In the genomic region with DNA sequence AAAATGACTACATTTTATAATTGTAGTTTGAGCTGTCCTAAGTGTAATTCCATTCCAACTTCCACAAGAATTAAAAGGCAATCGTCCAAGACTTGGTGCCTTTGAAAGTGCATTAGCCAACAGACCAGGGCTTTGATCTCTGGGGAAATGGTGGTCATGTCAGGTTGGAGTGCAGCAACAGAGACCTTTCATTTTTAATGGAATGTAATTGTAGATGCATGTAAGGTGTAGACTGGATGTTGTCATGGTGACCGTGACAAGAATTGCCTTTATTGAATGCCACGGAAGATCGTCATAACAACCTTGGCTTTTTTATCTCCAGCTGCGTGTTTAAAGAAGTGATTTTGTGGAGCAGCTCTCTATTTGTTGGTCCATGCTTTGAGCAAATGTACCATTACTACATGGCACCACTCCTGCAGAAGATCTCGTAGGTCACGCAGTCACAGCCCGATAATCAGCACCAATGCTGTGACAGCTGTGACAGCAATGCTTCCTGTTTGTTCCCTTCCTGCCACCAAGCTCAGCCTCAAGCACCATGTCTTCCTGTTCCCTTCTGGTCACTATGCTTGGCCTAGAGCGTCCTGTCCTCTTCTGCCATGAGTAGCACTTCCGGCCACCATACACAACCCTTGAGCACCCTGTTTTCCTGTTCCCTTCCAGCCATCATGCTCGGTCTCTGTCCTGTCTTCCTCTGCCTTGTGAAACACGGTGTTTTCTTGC, we compare ENCODE assay signal across 7 mouse cellular contexts.
A peak's percentile ranks its signal among the peaks of the same experiment; 100 is the strongest.
DNase-seq lines count a peak whose midpoint lies in the region; ATAC-seq and TF ChIP-seq lines count a peak whose summit lies in the region.
"Not testable (repeated sequence)": the region's sequence is repeated elsewhere in the genome, so short reads cannot be mapped to it uniquely, and the experiment has no call there.

No protein-coding gene starts in this region.

- not testable (repeated sequence) for H3K4me3 ChIP-seq in forebrain, postnatal 0 days (ENCODE audit: low read depth, low read length); heart, embryonic 12.5 days; liver, postnatal 0 days (ENCODE audit: low read depth, low read length); midbrain, embryonic 15.5 days; midbrain, postnatal 0 days (ENCODE audit: low read depth, low read length)

- DNase-seq in forebrain, postnatal 0 days; liver, postnatal 0 days; midbrain, postnatal 0 days (ENCODE audit: low spot score): not testable (repeated sequence)

- H3K9me3 ChIP-seq in forebrain, postnatal 0 days (ENCODE audit: low read length); heart, embryonic 12.5 days (replicated peaks); liver, postnatal 0 days (ENCODE audit: low read length); midbrain, embryonic 15.5 days; midbrain, postnatal 0 days (ENCODE audit: low read length): not testable (repeated sequence)

- H3K4me2 ChIP-seq in forebrain, postnatal 0 days (ENCODE audit: low read depth); heart, embryonic 12.5 days; liver, postnatal 0 days (ENCODE audit: low read depth, low read length); midbrain, embryonic 15.5 days; midbrain, postnatal 0 days (ENCODE audit: low read depth, low read length, poor library complexity, severe bottlenecking): not testable (repeated sequence)

- H3K27me3 ChIP-seq in forebrain, postnatal 0 days (ENCODE audit: insufficient read depth, low read length); heart, embryonic 12.5 days (replicated peaks); liver, postnatal 0 days (ENCODE audit: insufficient read depth, low read length); midbrain, embryonic 15.5 days (replicated peaks); midbrain, postnatal 0 days (ENCODE audit: insufficient read depth, low read length): not testable (repeated sequence)

- H3K27ac ChIP-seq in forebrain, postnatal 0 days (ENCODE audit: low read depth, low read length); heart, embryonic 12.5 days (ENCODE audit: poor library complexity, severe bottlenecking); liver, postnatal 0 days (ENCODE audit: low read depth); midbrain, embryonic 15.5 days; midbrain, postnatal 0 days (ENCODE audit: low read depth, low read length): not testable (repeated sequence)

- ATAC-seq in forebrain, postnatal 0 days: peak; percentile 69
- 0 out of 2 replicates have a peak, but pooled peaks have one; percentile 19 for ATAC-seq in heart, embryonic 12.5 days (ENCODE audit: insufficient number of reproducible peaks, low FRiP score)
- ATAC-seq in liver, postnatal 0 days: peak; percentile 17; the same call in 1 of the 2 replicates
- peak; percentile 84 for ATAC-seq in megakaryocyte, adult 5-6 weeks (ENCODE audit: poor library complexity, severe bottlenecking)
- 0 out of 2 replicates have a peak, but pooled peaks have one; percentile 61 for ATAC-seq in midbrain, embryonic 15.5 days (replicated peaks)
- peak; percentile 23; the same call in 1 of the 2 replicates for ATAC-seq in midbrain, postnatal 0 days (ENCODE audit: low FRiP score)
- peak; percentile 50 for ATAC-seq in neutrophil, adult 5-6 weeks (ENCODE audit: extremely low read depth, insufficient number of reproducible peaks, low FRiP score, poor library complexity, severe bottlenecking)

- H3K36me3 ChIP-seq in forebrain, postnatal 0 days (ENCODE audit: insufficient read depth); heart, embryonic 12.5 days; liver, postnatal 0 days (replicated peaks; ENCODE audit: insufficient read depth, low read length); midbrain, embryonic 15.5 days (replicated peaks); midbrain, postnatal 0 days (ENCODE audit: insufficient read depth, low read length): not testable (repeated sequence)

- no CpG with 5 or more reads among the region's 12 CpGs for WGBS in forebrain, postnatal 0 days
- WGBS in heart, embryonic 12.5 days: no CpG with 5 or more reads among the region's 12 CpGs
- WGBS in liver, postnatal 0 days (ENCODE audit: insufficient replicate concordance): no CpG with 5 or more reads among the region's 12 CpGs
- WGBS in midbrain, embryonic 15.5 days: no CpG with 5 or more reads among the region's 12 CpGs
- no CpG with 5 or more reads among the region's 12 CpGs for WGBS in midbrain, postnatal 0 days

- not testable (repeated sequence) for TF ChIP-seq CTCF in forebrain, postnatal 0 days (IDR thresholded peaks at IDR 0.05; ENCODE audit: low read depth); liver, postnatal 0 days (IDR thresholded peaks at IDR 0.05; ENCODE audit: low read depth); midbrain, postnatal 0 days (IDR thresholded peaks at IDR 0.05)

- H3K4me1 ChIP-seq in forebrain, postnatal 0 days (ENCODE audit: insufficient read depth); heart, embryonic 12.5 days (replicated peaks); liver, postnatal 0 days (ENCODE audit: insufficient read depth); midbrain, embryonic 15.5 days; midbrain, postnatal 0 days (ENCODE audit: insufficient read depth, low read length): not testable (repeated sequence)

- H3K9ac ChIP-seq in forebrain, postnatal 0 days; heart, embryonic 12.5 days; liver, postnatal 0 days (replicated peaks); midbrain, embryonic 15.5 days; midbrain, postnatal 0 days (replicated peaks; ENCODE audit: low read length, poor library complexity, severe bottlenecking): not testable (repeated sequence)

- not testable (repeated sequence) for TF ChIP-seq EP300 in liver, postnatal 0 days (IDR thresholded peaks at IDR 0.05; ENCODE audit: low read depth)

Comparison
In these comparisons a context has a peak if more than half of its experiments do, and no peak if none do; other contexts are left out.
1. ATAC-seq: peak in every context shown above with its lines; median percentile 84 in megakaryocyte, adult 5-6 weeks; 69 in forebrain, postnatal 0 days; 61 in midbrain, embryonic 15.5 days; 50 in neutrophil, adult 5-6 weeks; 23 in midbrain, postnatal 0 days; 19 in heart, embryonic 12.5 days; 17 in liver, postnatal 0 days.